Mouse (Mus musculus) erythroblast, embryonic 14.5 days (primary cell): ENCODE data around the gene Smim11.

ENCODE experiments used
- GATA1 ChIP-seq: IDR thresholded peaks from 2 replicates; pipeline ENCODE4 v1.6.1; 2012; ENCODE audit warnings: low read length, inconsistent platforms, mixed read lengths
- TAL1 ChIP-seq: IDR thresholded peaks from 3 replicates; pipeline ENCODE4 v1.6.1; 2012; ENCODE audit warnings: low read length, inconsistent platforms, mixed read lengths

- TF ChIP-seq GATA1 (no peak), TAL1 (no peak)
Measured at GRCm38 (mm10) chr16:92353295-92353694, 52.2 kb downstream of the Smim11 start.
